Mouse (Mus musculus) gastrocnemius, postnatal 10 days (tissue): ENCODE data around the gene Spats2l. TPM values are rescaled to one million over a fixed set of nuclear protein-coding genes. Genes with fewer than 3 reads are reported as not detected.

Source experiments
- DNase-seq: peaks from one replicate; pipeline ENCODE4 v3.0.0; 2021; ENCODE audit warnings: mixed read lengths
- total RNA-seq, 2 experiments: library from RNA; stranded (reverse); gene quantifications; 2 replicates each; pipeline ENCODE4 v1.2.3; 2021

Spats2l gene
- total RNA-seq, 2 experiments from 2014 or later, result 31.3 to 40.4 TPM

DNA sequence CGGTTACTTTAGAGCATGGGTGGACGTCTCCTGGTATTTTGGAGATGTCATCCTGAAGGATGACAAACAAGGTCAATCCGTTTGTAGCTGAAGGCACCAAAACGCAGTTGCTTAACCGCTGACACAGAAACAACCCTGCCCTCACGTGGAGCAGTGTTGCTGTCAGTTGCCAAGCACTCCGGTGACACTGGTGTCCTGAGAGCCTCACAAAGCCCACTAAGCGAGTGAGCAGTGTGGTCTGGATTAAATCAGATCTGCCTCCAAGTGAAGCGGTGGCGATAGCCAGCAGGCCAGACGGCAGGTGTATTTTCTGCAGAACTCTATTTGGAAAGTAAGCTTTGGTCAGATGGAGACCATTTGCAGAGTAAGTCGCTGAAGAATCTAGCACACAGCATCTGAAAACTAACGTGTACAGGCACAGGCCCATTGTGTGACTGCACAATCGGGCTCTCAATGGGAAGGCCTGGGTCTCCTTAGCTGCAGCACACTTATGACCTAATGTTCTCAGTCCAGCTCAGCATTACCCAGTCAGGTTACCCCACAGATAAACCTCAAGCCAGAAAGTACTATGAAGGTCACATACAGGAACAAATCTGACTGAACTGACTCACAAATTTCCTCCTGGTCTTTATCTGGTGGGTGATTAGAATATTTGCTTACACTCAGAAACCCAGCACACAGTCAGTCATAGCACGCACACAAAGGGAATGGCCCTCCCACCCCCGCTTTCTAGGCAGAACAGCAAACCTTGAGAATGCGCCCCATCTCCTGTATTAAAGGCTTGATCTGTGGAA lies 51.2 kb downstream of the Spats2l start:
- no peak for DNase-seq

DNA sequence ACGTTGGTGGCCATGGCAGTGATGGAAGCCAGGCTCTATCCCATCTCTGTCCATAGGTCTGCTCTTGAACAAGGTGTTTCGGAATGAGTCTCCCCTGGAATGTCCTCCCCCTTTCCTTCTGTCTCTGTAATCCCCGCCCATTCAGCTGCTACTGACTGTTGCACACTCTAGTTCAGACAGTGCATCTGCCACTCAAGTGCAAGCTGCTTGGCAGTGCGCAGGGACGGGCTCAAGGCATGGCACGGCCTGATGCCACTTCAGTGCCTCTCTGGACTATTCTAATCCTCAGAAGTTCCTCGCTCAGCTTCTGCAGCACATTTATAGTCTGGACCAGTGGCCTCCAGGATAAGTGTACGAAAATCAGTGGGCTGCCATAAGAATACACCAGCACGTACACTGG lies 52.3 kb downstream of the Spats2l start:
- peak; percentile 34 for DNase-seq

DNA sequence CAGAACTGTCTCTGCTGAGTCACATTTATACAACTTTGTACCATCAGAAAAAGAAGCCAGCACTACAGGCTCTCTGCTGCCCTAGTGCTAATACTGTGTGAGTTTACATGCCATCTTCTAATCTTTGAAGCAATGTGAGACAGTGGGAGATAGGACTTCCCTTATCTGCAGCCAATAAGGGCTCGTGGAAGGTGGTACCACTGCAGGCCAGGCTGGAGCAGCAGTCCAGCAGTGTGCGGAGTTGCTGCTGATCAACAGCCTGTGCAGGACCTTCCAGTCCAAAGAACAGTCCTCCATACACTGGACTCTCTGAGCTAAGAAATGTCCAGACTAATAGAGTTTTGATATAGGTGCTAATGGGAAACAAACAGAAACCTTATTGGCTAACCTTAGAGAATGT lies 59.2 kb downstream of the Spats2l start:
- no peak for DNase-seq

DNA sequence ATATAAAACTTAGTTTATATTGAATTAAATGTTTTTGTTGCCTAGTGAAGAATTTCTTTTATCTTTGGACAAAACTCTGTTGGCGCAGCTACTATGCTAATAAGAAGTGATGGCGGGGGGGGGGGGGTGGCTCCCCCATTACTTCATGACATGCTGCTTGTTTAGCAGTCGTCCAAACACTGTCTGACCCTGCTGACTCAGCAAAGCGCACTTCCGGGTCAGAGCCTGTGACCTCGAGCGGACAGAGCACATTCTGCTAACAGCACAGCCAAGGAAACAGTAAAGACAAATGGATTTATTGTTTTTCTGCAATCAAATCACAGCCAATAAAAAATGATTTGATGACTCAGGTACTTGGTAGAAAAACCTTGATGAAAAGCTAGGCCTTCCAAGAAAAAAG lies 61.2 kb downstream of the Spats2l start:
- no peak for DNase-seq

DNA sequence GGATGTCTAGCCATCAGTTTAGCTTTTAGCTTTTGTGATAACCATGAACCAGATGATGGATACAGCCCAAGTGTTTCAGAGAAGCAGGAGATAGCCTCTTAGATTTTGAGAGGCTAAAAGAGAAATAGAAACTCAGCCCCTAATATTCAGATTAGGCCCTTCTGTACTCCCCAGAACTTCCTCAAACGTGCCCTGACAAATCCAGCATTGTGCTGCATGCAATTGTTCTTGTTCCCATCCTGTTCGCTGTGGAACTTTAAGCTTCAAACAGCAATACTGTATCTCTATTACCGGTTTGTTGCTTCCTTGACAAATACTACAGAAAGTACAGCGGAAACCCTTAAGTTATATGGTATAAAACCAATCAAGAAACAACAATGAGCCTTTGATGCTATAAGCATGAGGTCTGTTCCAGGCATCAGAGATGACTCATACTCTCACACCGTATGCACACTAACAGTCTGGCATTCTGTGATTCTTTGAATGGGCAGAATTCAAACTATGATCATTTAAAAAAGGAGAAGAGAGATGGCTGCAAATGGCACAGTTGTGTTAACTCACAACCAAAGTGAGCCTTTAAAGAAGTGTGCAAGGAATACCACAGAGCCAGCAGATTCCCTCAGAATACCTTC lies 62.8 kb downstream of the Spats2l start:
- DNase-seq, result no peak

DNA sequence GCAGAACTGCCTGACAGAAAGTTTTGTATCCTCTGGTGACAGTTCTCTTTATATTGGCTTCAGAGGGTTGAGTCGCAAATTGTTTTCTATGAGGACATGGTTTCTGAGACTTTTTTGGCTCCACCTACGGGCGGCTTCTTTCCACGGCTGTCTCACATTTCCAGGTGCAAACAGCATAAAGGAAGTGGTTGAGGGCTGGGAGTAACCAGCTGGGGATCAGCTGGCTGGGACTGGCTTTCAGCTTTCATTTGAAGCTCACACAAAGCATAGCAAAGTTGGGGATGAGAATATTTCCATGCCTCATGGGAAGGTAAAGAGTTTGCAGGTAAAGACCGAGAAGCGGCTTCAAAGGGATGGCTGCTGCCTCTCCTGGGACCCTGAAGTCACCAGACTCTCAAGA lies 65.9 kb downstream of the Spats2l start:
- no peak for DNase-seq

DNA sequence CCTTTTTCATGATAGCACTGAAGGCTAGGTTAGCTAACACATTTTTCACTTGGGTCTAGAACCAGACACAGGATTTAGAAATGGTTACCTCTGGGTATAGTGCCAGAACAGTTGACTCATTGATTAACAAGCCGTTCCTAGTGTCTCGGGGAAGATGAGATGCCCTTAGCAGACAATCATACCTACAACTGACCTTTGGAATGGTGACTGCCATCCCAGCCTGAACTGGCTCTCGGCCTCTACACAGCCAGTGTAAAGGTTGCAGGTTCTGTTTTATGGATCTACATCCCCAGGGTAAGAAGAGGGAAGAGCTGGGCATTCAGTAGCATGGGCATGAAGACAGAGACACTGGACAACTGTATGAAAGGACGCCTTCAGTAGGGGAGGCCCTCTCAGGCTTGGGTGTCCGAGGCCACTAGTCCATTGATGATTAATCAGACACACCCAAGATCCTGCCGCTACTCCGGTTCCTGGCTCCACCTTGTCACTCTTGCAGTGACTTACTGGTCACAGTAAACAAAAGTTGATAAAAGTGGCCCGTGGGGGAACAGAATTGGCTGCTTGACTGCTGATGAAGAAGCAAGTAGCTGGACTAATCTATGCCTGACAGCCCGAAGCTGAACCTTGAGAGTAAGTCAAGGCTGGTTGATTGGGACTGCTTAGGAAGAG lies 71.2 kb downstream of the Spats2l start:
- no peak for DNase-seq

DNA sequence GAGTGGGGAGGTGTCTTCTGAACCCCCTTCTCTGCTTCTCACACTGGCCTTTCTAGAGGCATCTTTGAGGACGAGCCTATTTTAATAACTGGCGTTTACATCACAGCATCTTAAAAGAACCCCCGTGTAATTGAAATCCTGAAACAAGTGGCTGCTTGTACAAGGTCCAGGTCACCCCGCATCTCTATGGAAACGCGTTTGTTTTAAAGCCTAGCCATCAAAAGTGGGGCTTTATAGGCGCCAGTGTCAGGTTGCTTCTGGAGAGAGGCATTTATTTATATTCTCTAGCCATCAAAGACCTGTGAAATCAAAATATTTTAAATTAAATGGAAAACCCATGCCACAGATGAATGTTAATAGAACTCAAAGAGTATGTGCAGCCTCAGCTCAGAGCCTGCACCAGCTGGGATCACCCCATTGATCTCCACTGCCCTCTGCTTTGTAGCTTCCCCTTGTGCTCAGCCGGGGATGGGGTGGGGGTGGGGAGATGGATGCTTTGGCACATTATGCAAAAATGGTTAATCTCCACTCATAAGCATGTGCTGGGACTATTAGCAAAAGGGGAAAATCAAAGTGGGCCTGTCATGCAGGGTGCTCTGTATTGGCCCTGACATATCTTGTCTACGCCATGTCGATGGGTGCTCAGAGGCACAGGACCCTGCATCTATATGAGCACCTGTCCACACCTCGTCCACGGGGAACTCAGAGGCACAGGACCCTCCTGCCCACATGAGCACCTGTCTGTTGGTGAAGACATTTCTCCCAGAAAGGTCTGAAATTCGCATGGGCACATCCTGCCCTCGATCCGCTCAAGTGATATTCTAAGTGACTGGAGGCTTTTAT lies 73.1 kb downstream of the Spats2l start:
- no peak for DNase-seq

DNA sequence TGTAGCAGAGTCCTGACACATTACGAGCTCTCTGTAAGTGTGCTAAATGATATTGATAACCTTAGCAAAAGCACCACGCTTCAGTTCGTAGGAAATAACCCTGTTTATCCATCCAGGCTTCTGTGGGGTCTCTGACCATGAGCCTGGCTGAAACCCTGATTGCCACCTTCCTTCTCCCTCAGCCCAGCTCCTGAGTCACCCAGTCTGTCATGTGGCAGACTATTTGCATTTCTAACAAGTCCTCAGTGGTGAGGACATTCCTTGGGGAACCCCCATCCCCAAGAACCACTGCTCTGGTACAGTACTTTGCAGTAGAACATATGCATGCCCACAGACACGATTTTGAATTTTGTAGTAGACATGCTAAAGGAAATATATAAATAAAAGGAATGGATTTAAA lies 75.1 kb downstream of the Spats2l start:
- DNase-seq, result no peak

DNA sequence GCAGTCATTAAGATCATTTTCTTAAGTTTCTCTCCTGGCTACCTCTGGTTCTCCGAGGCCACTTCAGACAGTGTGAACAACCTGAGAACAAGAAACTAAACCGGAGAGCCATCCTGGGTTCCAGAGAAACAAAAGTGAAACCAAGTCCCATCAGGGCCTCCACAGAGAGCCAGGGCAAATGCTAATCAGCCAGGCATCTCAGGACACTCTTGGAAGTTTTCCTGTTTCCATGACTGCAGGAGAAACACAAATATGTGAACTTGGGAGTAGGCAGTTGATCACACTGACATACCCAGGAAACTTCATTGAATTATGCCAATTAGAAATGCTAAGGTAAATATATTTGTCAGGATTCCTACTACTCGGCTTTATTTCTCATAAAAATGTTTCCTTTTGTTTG lies 76.0 kb downstream of the Spats2l start:
- DNase-seq, result no peak

DNA sequence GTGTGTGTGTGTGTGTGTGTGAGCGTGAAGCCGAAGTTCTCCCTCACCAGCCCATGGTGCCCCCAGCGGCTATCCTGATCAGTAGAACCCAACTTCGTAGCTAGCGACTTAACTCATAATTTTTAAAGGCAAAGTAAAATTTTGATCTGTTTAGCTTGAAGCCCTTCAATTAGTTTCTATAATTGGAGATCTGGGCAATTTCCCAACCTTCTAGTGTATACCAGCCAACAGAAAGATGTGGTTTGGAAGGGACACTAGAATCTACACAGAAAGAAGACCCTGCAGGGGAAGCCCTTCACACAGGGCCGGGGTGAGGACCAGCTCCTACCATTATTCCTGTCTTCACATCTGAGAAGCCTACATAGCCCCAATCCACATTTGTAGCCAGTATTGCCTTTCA lies 77.9 kb downstream of the Spats2l start:
- no peak for DNase-seq

DNA sequence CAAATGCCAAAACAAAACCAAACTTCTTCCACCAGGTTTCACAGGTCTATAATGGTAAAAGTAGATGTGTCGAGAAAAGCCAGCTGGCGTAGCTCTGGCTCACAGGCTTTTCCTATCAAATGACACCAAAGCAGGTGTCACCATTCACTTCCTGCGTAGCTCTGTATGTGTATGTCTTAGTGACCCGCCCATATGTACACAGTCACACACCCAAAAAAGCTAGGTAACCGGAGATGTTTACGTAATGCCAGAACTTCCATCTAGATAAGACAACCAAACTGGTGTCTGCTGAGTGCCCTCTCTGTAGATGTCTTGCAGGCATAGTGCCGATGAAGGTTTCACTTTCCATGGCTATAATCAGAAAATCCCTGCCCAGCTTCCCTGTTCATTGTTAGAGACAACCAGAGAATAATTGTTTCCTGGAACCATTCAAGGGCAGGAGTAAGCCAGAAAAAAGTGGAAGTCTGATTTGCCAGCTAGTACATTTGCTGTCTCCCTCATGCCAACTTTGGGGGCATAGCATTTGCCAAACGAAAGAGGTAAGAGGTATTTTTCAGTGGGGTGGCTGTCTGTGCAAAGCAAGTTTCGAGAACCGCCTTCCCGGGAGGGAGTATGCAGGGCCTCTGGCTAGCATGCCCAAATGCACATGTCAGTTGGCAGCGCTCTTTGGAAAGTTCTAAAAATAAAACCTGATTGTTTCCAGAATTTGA lies 78.8 kb downstream of the Spats2l start:
- DNase-seq, result no peak

DNA sequence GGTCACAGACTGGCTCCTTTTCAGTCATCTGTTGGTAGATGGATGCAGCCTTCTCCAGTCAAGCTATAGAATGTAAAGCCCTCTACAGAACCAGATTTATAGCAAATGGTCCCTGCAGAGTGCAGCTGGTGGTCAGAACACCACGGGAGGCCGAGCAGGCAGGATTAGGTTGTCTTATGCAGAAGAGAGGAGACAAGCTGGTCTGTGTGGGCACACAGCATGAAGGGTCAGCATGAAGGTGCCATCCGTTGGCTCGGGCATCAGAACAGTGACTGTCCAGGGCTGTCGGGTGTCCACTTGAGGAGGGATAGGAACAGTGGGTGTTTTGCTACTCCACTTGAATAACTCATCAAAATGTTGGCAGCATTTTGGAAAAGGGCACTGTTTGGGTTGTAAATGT lies 83.8 kb downstream of the Spats2l start:
- no peak for DNase-seq

DNA sequence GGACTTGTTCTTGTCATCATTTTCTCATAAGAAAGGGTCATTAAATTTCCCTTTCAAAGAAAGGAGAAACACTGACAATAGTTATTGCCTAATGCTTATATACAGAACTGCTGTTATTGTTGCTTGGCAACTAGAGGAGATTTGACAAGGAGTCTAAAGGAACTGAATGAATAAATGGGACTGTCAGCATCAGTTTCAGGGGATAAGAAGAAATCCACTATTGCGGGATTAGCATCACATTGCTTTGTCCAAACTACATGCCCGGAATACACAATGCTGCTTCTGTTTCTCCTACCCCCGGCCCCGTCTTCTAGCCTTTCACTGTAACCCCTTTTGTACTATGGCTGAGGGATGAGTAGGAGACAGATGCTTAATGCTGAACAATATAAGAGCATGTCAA lies 88.1 kb downstream of the Spats2l start:
- no peak for DNase-seq

DNA sequence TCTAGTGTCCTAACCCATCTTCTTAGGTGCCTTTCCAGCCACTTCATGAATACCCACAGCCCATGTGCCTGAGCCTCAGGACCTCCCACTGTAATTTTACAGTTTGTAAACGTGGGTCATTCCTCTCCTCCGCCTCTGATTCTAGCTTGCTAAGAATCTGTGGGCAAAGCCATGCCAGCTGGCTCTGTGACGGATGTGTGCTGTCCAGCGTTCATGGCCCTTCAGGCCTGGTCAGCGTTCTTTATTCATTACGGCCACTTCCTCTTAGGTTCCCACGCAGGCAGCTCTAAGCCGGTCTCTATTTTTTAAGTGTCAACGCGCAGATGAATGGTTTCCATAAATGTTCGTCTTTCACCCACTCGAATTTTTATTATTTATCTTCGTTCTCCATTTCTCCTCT lies 94.7 kb downstream of the Spats2l start:
- peak; percentile 44 for DNase-seq

DNA sequence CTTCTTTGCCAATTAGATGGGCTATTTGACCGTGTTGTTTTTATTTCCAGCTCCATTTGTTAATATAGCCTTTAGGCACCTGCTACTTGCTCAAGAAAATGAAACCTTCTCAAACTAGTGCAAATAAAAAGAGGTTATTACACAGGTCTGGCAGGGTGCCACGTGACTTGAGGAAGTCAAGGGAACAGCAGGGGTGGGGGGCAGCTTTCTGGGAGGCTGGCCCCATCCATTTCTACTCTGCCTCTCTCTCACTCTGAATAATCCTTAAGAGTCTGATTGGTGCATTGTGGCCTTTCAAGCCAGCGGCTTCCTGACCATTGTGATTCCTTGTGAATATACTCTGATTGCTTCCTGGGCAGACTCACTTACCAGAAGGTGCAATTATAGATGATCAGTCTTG lies 98.0 kb downstream of the Spats2l start:
- DNase-seq, result no peak

DNA sequence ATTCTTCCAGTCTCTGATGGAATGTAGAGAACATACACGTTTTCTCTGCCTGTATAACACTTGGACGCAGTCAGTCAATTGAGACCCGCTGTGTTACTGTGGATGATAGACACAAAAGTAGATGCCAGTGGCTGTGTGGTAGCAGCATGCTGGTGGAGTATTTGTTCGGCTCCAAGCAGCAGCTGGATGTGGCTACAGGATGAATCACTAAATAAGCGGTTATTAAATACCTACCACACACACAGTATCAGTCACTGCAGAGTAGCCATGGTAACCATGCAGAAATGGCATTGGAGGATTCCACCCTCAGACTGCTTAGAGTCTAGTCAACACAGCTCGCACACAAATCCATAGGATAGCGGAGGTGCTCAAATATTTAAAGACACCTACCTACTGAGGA lies 100.0 kb downstream of the Spats2l start:
- no peak for DNase-seq

DNA sequence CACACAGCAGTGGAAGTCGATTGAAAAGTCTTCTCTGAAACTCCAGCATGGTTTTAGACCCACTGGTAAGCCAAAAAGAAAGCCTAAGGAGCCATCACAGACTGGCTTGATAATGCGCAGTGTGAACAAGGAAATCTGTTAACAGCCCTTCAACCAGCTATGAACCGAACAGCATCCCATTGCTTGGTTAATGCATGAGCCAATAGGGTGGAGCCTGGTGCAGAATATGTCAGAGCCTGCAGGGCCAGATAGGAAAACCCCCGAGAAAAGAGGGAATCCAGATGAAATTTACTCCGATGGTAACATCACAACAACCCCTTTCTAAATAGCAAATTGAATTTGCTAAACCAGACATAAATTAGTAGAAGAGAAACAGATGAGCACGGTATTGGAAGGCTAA lies 101.1 kb downstream of the Spats2l start:
- DNase-seq, result no peak

DNA sequence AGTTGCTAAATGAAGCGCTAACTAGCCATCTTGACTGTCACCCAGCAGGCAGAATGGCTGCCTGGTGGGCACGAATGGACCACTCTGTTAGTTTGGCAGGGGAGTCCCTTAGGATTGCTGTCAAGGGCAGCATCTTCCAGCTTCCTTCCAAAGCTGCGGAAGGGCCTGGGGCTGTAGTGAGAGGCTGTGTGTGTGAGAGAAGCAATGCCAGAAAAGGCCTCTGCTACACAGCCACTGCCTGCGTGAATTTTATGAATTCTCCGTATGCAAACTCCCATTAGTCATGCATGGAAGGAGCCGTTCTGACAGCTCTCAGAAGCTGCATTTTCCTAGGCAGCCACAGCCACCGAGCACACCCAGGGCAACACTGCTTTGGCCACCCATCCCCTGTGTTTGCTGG lies 101.5 kb downstream of the Spats2l start:
- DNase-seq, result no peak

DNA sequence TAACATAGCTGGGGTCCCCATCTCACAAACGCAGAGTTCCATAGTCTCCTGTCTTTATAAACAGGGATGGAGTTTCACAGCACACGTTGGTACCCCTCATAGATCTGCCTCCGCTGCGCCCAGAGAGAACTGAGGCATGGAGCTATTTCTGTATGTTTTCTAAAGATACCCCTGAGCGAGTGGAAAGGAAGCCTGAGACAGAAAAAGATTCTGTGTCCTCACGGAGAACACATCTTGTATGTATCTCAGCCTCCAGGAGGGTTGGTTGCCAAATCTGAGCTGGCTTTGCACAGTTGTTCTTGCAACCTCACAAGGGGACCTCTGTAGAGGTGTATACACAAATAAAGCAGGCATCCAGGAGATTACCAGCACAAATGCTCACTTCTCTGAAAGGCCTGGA lies 105.0 kb downstream of the Spats2l start:
- no peak for DNase-seq

DNA sequence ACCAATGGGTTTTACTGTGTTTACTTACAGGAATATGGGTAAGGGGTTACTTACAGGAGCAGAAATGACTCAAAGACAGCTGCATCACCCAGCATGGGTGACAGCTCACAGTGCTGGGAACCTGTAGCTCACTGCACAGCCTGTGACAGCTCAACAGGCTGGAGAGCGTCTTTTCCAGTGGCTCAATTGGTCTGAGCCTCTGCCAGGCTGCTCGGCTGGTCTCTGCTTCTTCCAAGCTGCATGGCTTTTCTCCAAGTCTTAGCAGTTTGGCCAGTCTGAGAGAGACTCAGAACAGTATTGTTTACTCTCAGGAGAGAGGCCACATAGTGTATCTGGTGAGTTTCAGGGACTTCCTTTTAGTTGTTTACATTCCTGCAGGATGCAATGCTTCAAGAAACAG lies 110.9 kb downstream of the Spats2l start:
- DNase-seq, result no peak

DNA sequence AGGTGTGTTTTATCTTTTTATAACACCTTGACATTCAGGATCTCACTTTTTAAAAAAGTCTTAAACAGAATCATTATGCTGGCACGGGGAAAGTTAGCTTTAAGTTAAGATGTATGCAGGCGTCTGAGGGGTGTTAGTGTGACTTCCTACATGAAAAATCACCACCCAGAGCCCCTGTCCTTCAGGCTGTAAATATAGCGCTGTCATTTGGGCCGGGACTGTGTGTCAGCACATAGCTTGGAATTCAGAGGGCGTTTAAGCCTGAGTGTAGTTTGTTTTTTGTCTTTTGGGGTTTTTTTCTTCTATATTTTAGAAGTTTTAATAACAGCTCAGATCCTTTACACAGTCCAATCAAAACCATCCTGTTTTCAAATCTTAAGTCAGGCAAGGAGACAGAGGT lies 115.8 kb downstream of the Spats2l start:
- no peak for DNase-seq
